Mouse (Mus musculus) neural tube, embryonic 14.5 days (tissue): ENCODE results near the gene 1110004F10Rik. TPM values are rescaled to one million over a fixed set of nuclear protein-coding genes. Genes with fewer than 3 reads are reported as not detected.
A peak's percentile ranks its signal among the peaks of the same experiment; 100 is the strongest.

Source experiments
- ATAC-seq: fragments of 200-750 bp; cut with Nextera tagmentation; 2 replicates; pipeline ENCODE4 v1.8.0; 2017; ENCODE audit warnings: low read depth, mild to moderate bottlenecking, moderate TSS enrichment, moderate library complexity
- H3K27ac ChIP-seq: fragments of 300-500 bp; sonication (generic); 2 replicates; pipeline ENCODE4 v1.5.1; 2014; ENCODE audit warnings: low read depth, mild to moderate bottlenecking, control low read depth, low read length, moderate library complexity, mixed read lengths
- H3K27me3 ChIP-seq: fragments of 300-500 bp; sonication (generic); 2 replicates; pipeline ENCODE4 v1.6.1; 2014; ENCODE audit warnings: low read length; ENCODE audit not compliant: control insufficient read depth, insufficient read depth
- H3K36me3 ChIP-seq: fragments of 300-500 bp; sonication (generic); 2 replicates; pipeline ENCODE4 v1.6.1; 2014; ENCODE audit warnings: low read length, mixed read lengths; ENCODE audit not compliant: control insufficient read depth, insufficient read depth
- H3K4me1 ChIP-seq: fragments of 300-500 bp; sonication (generic); 2 replicates; pipeline ENCODE4 v1.6.1; 2014; ENCODE audit warnings: low read length; ENCODE audit not compliant: control insufficient read depth, insufficient read depth
- H3K4me2 ChIP-seq: fragments of 300-500 bp; sonication (generic); 2 replicates; pipeline ENCODE4 v1.6.1; 2014; ENCODE audit warnings: mild to moderate bottlenecking, low read depth, low read length, control low read depth
- H3K4me3 ChIP-seq: fragments of 300-500 bp; sonication (generic); 2 replicates; pipeline ENCODE4 v1.5.1; 2014; ENCODE audit warnings: low read depth, low read length, control low read depth, mixed read lengths
- H3K9ac ChIP-seq: fragments of 300-500 bp; sonication (generic); replicated peaks from 2 replicates; pipeline ENCODE4 v1.6.1; 2014; ENCODE audit warnings: low read depth, mild to moderate bottlenecking, control low read depth, low read length, mixed read lengths
- H3K9me3 ChIP-seq: fragments of 300-500 bp; sonication (generic); 2 replicates; pipeline ENCODE4 v1.6.1; 2016; ENCODE audit warnings: low read length; ENCODE audit not compliant: control insufficient read depth
- WGBS: fragments of 180-500 bp; shearing (Covaris S2); extraction: QIAGEN DNeasy Blood & Tissue Kit; methylation state at CpG from one replicate; pipeline ENCODE4 v1.1.7; 2014; 5-methylcytosine and 5-hydroxymethylcytosine counted together
- polyA plus RNA-seq: library from polyadenylated mRNA; unstranded; fragments of >200 nt; fragmentation: Nextera tagmentation; extraction: Ambion mirVana; gene quantifications from 2 replicates; pipeline ENCODE4 v1.2.1, GENCODE M21; 2014

The 1110004F10Rik gene
- polyA plus RNA-seq, result 321 and 328 TPM in 2 replicates

DNA sequence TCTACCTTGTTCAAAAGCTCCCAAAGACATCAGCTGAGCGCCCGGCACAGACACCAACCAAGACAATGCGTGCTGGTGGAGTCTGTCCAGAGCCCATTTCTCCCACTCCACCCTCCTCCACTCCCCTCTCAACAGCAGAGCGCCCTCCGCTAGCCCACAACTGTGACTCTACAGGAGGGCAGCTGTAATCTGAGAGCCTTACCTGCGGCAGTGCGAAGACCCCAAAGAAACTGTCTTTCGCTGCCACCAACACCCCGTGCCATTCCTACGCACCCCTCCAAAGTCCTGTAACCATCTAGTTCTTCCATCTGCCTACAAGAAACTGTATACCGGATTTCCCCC, at the start of gene 1110004F10Rik:
Gene 1110004F10Rik, plus strand, starts transcription at position 202 of the 342 bp plus-strand sequence.
- peak; percentile 11; the same call in 1 of the 2 replicates for ATAC-seq
- Histone ChIP-seq H3K4me3 (peak within 1 kb of the TSS; percentile 41), H3K9ac (peak within 1 kb of the TSS; percentile 17; the same call in 1 of the 2 replicates), H3K36me3 (no peaks in the 10 kb centered on the region), H3K4me1 (0 out of 2 replicates have a peak, but pooled peaks cover 7% of the 10 kb centered on the region), H3K27me3 (peaks cover 19% of the 10 kb centered on the region), H3K27ac (peak within 1 kb of the TSS; percentile 48), H3K9me3 (no peaks in the 10 kb centered on the region), H3K4me2 (peak within 1 kb of the TSS; percentile 98)
- 0% methylated on average over 11 of the region's 11 CpGs for WGBS

DNA sequence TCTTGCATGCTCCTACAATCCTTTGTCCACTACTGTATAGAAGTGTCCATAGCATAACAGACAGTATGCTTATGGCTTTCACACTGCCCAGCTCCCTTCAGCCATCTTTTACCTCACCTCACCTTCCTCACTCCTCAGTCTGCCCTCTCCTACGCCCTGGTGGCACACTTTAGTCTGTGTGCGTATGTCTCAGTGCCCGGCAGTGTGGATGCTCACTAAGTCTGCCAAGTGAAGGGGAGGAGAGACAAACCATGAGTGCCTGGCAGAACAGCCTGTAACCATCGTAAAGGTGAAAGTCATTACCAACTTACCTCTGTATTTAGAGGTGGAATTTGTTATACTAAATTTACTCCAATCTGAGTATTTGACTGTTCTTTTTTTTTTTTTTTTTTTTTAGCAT, 36.5 kb upstream of the 1110004F10Rik start:
- no peak overlapping the region for H3K27ac ChIP-seq
- no peaks in the 10 kb centered on the region for H3K9me3 ChIP-seq
- no peak for ATAC-seq
- 88% methylated on average over 4 of the region's 4 CpGs for WGBS
- no peaks in the 10 kb centered on the region for H3K4me1 ChIP-seq
- H3K4me3 ChIP-seq, result no peak overlapping the region
- no peaks in the 10 kb centered on the region for H3K36me3 ChIP-seq
- H3K4me2 ChIP-seq, result no peak overlapping the region
- H3K27me3 ChIP-seq, result no peaks in the 10 kb centered on the region
- no peak overlapping the region for H3K9ac ChIP-seq

- Histone ChIP-seq H3K4me3 (no peak overlapping the region), H3K9me3 (no peaks in the 10 kb centered on the region), H3K4me2 (peak overlapping the region; percentile 92; the same call in 1 of the 2 replicates), H3K36me3 (no peaks in the 10 kb centered on the region), H3K27ac (no peak overlapping the region; the same call in 1 of the 2 replicates), H3K9ac (no peak overlapping the region), H3K27me3 (peaks cover 6% of the 10 kb centered on the region; the same call in 1 of the 2 replicates), H3K4me1 (peaks cover 23% of the 10 kb centered on the region; the same call in 1 of the 2 replicates)
- ATAC-seq, result no peak
- WGBS, result 27% methylated on average over 3 of the region's 3 CpGs
Observed at GRCm38 (mm10) chr7:116029991-116030390, 9.2 kb upstream of the 1110004F10Rik start.

DNA sequence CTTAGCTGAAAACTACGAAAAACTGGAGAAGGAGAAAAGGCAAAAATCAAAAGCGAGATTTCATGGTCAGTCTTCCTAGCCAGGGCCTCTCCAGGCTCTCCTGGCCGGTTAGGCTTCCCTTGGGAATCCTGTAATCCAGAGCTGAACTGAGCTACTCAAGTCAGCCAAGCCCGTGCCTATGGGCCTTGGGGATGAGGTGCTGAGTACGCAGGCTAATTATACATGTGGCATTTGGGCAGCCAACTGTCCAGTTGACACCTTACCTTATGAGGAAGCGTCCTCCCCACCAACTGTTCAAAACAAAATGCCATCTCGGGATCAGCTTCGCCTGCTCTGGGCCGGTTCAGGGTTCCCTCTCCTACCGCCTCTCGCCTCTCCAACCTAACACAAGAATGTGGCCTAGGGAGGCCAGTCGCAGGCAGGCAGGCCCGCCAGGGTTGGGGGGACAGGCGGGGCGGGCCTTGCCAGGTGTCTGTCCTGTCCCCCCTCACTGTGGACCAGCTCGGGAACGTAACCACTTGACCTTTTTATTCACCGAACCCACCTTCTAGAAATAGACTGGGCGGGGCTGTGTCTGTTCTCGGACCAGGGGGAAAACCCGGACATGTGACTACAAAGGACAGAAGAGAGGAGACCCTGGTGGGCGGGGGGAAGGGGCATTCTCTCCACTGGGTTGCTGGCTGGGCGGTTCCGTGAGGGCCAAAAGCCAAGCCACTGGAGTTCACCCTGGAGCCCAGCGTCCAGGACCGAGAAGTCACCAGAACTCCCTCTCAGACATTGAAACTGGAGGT, 8.4 kb upstream of the 1110004F10Rik start:
- peak overlapping the region; percentile 92 for H3K4me2 ChIP-seq
- WGBS, result 6% methylated on average over 26 of the region's 26 CpGs
- peak overlapping the region; percentile 83 for H3K27ac ChIP-seq
- H3K36me3 ChIP-seq, result no peaks in the 10 kb centered on the region
- ATAC-seq, result no peak
- H3K4me1 ChIP-seq, result peaks cover 23% of the 10 kb centered on the region; the same call in 1 of the 2 replicates
- no peaks in the 10 kb centered on the region for H3K9me3 ChIP-seq
- H3K4me3 ChIP-seq, result peak overlapping the region; percentile 54
- peak overlapping the region; percentile 75 for H3K9ac ChIP-seq
- H3K27me3 ChIP-seq, result peaks cover 6% of the 10 kb centered on the region; the same call in 1 of the 2 replicates

GRCm38 (mm10) chr7:116031388-116031717, 7.8 kb upstream of the 1110004F10Rik start:
- Histone ChIP-seq H3K27me3 (peaks cover 10% of the 10 kb centered on the region; the same call in 1 of the 2 replicates), H3K4me2 (peak overlapping the region; percentile 92), H3K4me3 (peak overlapping the region; percentile 54), H3K9me3 (no peaks in the 10 kb centered on the region), H3K4me1 (peaks cover 23% of the 10 kb centered on the region; the same call in 1 of the 2 replicates), H3K36me3 (no peaks in the 10 kb centered on the region), H3K9ac (peak overlapping the region; percentile 75), H3K27ac (peak overlapping the region; percentile 83)
- WGBS, result 1% methylated on average over 14 of the region's 14 CpGs
- no peak for ATAC-seq

DNA sequence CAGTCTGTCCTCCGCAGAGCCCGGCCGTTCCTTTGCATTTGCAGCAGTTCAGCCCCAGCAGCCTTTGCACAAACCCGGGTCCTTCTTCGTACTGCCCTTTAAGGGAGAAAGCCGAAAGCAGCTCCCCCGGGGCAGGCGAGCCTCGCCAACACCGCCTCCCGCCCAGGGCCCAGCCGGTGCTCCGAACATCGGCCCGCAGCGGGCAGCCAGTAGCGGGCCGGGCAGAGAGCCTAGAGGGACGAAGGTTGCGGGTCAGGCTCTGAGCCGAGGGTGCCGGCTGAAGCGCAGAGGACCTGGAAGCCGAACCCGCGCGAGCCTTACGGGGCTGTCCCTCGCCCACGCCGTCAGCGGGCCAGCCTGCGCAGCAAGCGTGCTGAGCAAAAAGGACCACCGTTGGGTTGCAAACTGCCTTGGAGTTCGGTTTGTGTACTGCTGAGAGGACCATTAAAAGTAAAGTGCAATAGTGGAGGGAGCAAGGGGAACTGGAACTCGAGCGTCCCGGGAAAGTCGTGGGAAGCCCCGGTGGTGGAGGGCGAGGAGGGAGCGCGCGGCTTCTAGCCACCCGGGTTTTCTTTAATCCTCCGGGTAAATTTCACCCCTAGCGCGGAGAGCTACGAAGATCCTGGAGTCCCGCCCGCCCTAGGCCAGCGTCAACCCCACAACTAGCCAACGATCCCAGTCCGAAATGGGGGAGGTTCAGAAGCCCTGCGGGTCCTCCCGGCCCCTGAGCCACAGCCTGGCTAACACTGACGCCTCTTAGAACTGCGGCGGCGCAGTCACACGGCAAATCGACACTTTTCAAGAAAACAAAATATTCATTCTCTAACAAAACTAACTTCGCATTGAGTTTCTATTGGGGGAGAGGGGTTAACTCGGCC, 7.2 kb upstream of the 1110004F10Rik start:
- 0 out of 2 replicates have a peak, but pooled peaks have one; percentile 44 for ATAC-seq
- Histone ChIP-seq H3K4me2 (peak overlapping the region; percentile 92), H3K27ac (peak overlapping the region; percentile 83), H3K27me3 (peaks cover 16% of the 10 kb centered on the region), H3K4me1 (peaks cover 23% of the 10 kb centered on the region; the same call in 1 of the 2 replicates), H3K9ac (peak overlapping the region; percentile 75), H3K4me3 (peak overlapping the region; percentile 54), H3K9me3 (no peaks in the 10 kb centered on the region), H3K36me3 (no peaks in the 10 kb centered on the region)
- under 1% methylated on average over 65 of the region's 65 CpGs for WGBS

DNA sequence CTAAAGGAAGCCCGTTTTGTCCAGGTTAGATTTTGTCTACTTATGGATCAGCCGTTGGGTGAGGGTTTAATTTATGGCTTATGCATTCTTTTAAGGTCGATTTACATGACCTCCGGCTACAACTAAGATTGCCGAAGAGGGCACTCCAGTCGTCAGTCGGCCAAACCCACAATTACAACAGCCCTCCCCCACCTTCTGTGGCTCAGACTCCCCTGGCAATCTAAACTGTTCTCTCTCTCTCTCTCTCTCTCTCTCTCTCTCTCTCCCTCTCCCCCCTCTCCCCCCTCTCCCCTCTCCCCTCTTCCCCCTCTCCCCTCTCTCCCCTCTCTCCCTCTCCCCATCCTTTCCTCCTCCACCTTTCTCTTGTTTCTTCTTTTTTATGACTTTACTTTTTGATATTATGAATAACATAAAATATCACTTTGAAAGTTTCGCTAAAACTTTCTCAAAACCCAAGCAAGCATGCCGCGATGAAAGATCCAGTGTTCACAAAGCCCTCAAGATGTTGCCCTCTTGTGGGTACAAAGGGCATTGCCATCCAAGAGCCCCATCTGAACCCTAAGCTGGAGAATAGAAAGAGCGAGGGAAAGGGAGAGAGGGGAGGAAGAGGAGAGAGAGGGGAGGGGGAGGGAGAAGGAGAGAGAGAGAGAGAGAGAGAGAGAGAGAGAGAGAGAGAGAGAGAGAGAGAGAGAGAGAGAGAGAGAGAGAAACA, 6.4 kb upstream of the 1110004F10Rik start:
- Histone ChIP-seq H3K4me2 (peak overlapping the region; percentile 94), H3K4me3 (peak overlapping the region; percentile 54), H3K4me1 (peaks cover 23% of the 10 kb centered on the region; the same call in 1 of the 2 replicates), H3K36me3 (no peaks in the 10 kb centered on the region), H3K27me3 (peaks cover 21% of the 10 kb centered on the region), H3K27ac (peak overlapping the region; percentile 83), H3K9ac (no peak overlapping the region; the same call in 1 of the 2 replicates), H3K9me3 (no peaks in the 10 kb centered on the region)
- ATAC-seq, result peak; percentile 54
- 1% methylated on average over 11 of the region's 11 CpGs for WGBS
